Mouse (Mus musculus) kidney, adult 2 months (tissue): ENCODE results near the gene Fam126a. TPM values are rescaled to one million over a fixed set of nuclear protein-coding genes. Genes with fewer than 3 reads are reported as not detected.
"Not testable (repeated sequence)": the region's sequence is repeated elsewhere in the genome, so short reads cannot be mapped to it uniquely, and the experiment has no call there.

ENCODE experiments used
- DNase-seq: peaks from one replicate; pipeline ENCODE4 v3.0.0; 2021
- H3K27ac ChIP-seq: fragments of 200-500 bp; 2 replicates; pipeline ENCODE4 v1.5.1; 2012; ENCODE audit warnings: low read depth, low read length, control low read depth, inconsistent platforms; ENCODE audit not compliant: insufficient read depth
- H3K27me3 ChIP-seq: fragments of 200-500 bp; replicated peaks from 2 replicates; pipeline ENCODE4 v1.6.1; 2012; ENCODE audit warnings: mild to moderate bottlenecking, moderate library complexity, low read length, inconsistent platforms; ENCODE audit not compliant: control insufficient read depth, insufficient read depth
- H3K36me3 ChIP-seq: fragments of 200-500 bp; 2 replicates; pipeline ENCODE4 v1.6.1; 2012; ENCODE audit warnings: mild to moderate bottlenecking, moderate library complexity, low read length, inconsistent platforms; ENCODE audit not compliant: control insufficient read depth, insufficient read depth
- H3K4me1 ChIP-seq: fragments of 200-500 bp; 2 replicates; pipeline ENCODE4 v1.6.1; 2011; ENCODE audit warnings: low read length; ENCODE audit not compliant: control insufficient read depth, insufficient read depth
- H3K4me3 ChIP-seq: fragments of 200-500 bp; 2 replicates; pipeline ENCODE4 v1.5.1; 2011; ENCODE audit warnings: mild to moderate bottlenecking, low read depth, low read length, control low read depth; ENCODE audit not compliant: insufficient read depth
- CTCF ChIP-seq: fragments of 200-500 bp; conservative IDR thresholded peaks from 2 replicates; pipeline ENCODE4 v1.5.1; 2011; ENCODE audit warnings: low read depth, mild to moderate bottlenecking, control low read depth, low read length, moderate library complexity, mixed read lengths; ENCODE audit not compliant: insufficient read depth, insufficient read length
- POLR2A ChIP-seq: fragments of 200-500 bp; IDR thresholded peaks from one replicate; pipeline ENCODE4 v1.6.1; 2011; ENCODE audit warnings: low read depth, low read length, control low read depth
- WGBS: fragments of 180-500 bp; shearing (Covaris S2); methylation state at CpG from one replicate; pipeline ENCODE4 v1.1.7; 2018; 5-methylcytosine and 5-hydroxymethylcytosine counted together
- polyA plus RNA-seq: library from polyadenylated mRNA; depleted of rRNA; stranded (reverse); fragments of >200 nt; gene quantifications from 2 replicates; pipeline ENCODE4 v1.2.3, GENCODE M21; 2012; rRNA removed

The Fam126a gene
- polyA plus RNA-seq, 1 experiment = 4.4 TPM

GRCm38 (mm10) chr5:23872586-23872985 is 157.9 kb downstream of the Fam126a start:
- WGBS = 55% methylated on average over 6 of the region's 6 CpGs
- no peak for TF ChIP-seq POLR2A
- no peak for TF ChIP-seq CTCF

GRCm38 (mm10) chr5:23871323-23871722 is 159.2 kb downstream of the Fam126a start:
- not testable (repeated sequence) for H3K36me3 ChIP-seq, H3K4me3 ChIP-seq, H3K27me3 ChIP-seq, H3K4me1 ChIP-seq, H3K27ac ChIP-seq
- 51% methylated on average over 2 of the region's 2 CpGs for WGBS
- DNase-seq = peak; percentile 44

More at GRCm38 (mm10) chr5:23872586-23872985, 157.9 kb downstream of the Fam126a start:
- no peak for DNase-seq
- H3K4me1 ChIP-seq = no peaks in the 10 kb centered on the region
- no peaks in the 10 kb centered on the region for H3K27me3 ChIP-seq
- H3K36me3 ChIP-seq = no peaks in the 10 kb centered on the region
- no peak overlapping the region for H3K27ac ChIP-seq
- no peak overlapping the region for H3K4me3 ChIP-seq

- DNase-seq = no peak
- Histone ChIP-seq H3K27ac (no peak overlapping the region), H3K4me1 (no peaks in the 10 kb centered on the region), H3K4me3 (no peak overlapping the region), H3K27me3 (no peaks in the 10 kb centered on the region), H3K36me3 (no peaks in the 10 kb centered on the region)
- 94% methylated on average over 5 of the region's 5 CpGs for WGBS
- TF ChIP-seq CTCF (no peak), POLR2A (no peak)
These were observed 164.5 kb downstream of the Fam126a start for GRCm38 (mm10) chr5:23865941-23866340.

Other genes starting within 250 kb of the Fam126a start
- gene Pus7, start 247.0 kb downstream of the Fam126a start, polyA plus RNA-seq = 4.1 and 4.4 TPM in 2 replicates
- 13.3 and 14.0 TPM in 2 replicates for gene Rint1, start 243.0 kb downstream of the Fam126a start, polyA plus RNA-seq
- 49.4 and 80.7 TPM in 2 replicates for gene Tomm7, start 186.5 kb downstream of the Fam126a start, polyA plus RNA-seq
- 6.5 and 7.7 TPM in 2 replicates for gene Klhl7, start 69.9 kb upstream of the Fam126a start, polyA plus RNA-seq
- gene Nupl2, start 134.3 kb upstream of the Fam126a start, polyA plus RNA-seq = 4.0 and 4.4 TPM in 2 replicates